Mouse (Mus musculus) midbrain, embryonic 12.5 days (tissue): ENCODE results near the gene Slc16a11. TPM values are rescaled to one million over a fixed set of nuclear protein-coding genes. Genes with fewer than 3 reads are reported as not detected.

Experiments used
- ATAC-seq: fragments of 200-750 bp; cut with Nextera tagmentation; 2 replicates; pipeline ENCODE4 v1.8.0; 2017; ENCODE audit warnings: low read depth, moderate TSS enrichment, moderate library complexity; ENCODE audit not compliant: low FRiP score
- H3K27ac ChIP-seq: fragments of 300-500 bp; sonication (generic); replicated peaks from 2 replicates; pipeline ENCODE4 v1.5.1; 2016; ENCODE audit warnings: mild to moderate bottlenecking
- H3K27me3 ChIP-seq: fragments of 300-500 bp; sonication (generic); 2 replicates; pipeline ENCODE4 v1.6.1; 2016; ENCODE audit warnings: mild to moderate bottlenecking
- H3K36me3 ChIP-seq: fragments of 300-500 bp; sonication (generic); 2 replicates; pipeline ENCODE4 v1.6.1; 2016
- H3K4me1 ChIP-seq: fragments of 300-500 bp; sonication (generic); 2 replicates; pipeline ENCODE4 v1.6.1; 2016
- H3K4me2 ChIP-seq: fragments of 300-500 bp; sonication (generic); replicated peaks from 2 replicates; pipeline ENCODE4 v1.6.1; 2016; ENCODE audit warnings: mild to moderate bottlenecking, moderate library complexity
- H3K4me3 ChIP-seq: fragments of 300-500 bp; sonication (generic); 2 replicates; pipeline ENCODE4 v1.5.1; 2016; ENCODE audit warnings: mild to moderate bottlenecking
- H3K9ac ChIP-seq: fragments of 300-500 bp; sonication (generic); replicated peaks from 2 replicates; pipeline ENCODE4 v1.6.1; 2016; ENCODE audit warnings: mild to moderate bottlenecking, moderate library complexity
- H3K9me3 ChIP-seq: fragments of 300-500 bp; sonication (generic); 2 replicates; pipeline ENCODE4 v1.6.1; 2016; ENCODE audit warnings: mild to moderate bottlenecking
- WGBS: fragments of 180-500 bp; shearing (Covaris S2); methylation state at CpG from one replicate; pipeline ENCODE4 v1.1.7; 2016; 5-methylcytosine and 5-hydroxymethylcytosine counted together
- polyA plus RNA-seq: library from polyadenylated mRNA; unstranded; fragments of >200 nt; fragmentation: Nextera tagmentation; extraction: Ambion mirVana; gene quantifications from 2 replicates; pipeline ENCODE4 v1.2.1, GENCODE M21; 2016

Gene Slc16a11
- polyA plus RNA-seq, 1 experiment from 2014 or later, result 1.9 TPM

DNA sequence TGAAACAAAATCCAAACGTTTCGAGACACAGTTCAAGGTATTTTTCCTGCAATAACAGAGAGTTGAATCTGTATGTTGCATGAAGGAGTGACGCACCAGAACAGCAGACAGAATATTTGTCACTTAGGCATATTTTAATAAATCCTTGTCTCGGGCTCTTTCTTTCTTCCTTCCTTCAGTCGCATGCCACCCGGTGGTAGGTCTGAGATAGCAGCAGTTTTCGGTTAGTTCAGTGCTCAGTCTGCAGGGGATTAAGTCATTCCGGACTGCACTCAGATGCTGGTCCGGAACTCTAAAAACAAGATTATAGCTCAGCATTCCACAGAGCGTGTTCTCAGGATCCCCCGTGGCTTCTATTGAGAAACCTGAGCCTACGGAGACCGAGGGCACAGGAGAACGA, 33.2 kb upstream of the Slc16a11 start:
- no peak overlapping the region for H3K9ac ChIP-seq
- no peaks in the 10 kb centered on the region for H3K36me3 ChIP-seq
- WGBS, result 27% methylated on average over 14 of the region's 14 CpGs
- H3K27me3 ChIP-seq, result no peaks in the 10 kb centered on the region
- H3K4me1 ChIP-seq, result no peaks in the 10 kb centered on the region; the same call in 1 of the 2 replicates
- no peak for ATAC-seq
- H3K27ac ChIP-seq, result no peak overlapping the region
- H3K9me3 ChIP-seq, result no peaks in the 10 kb centered on the region
- H3K4me3 ChIP-seq, result no peak overlapping the region
- no peak overlapping the region for H3K4me2 ChIP-seq

DNA sequence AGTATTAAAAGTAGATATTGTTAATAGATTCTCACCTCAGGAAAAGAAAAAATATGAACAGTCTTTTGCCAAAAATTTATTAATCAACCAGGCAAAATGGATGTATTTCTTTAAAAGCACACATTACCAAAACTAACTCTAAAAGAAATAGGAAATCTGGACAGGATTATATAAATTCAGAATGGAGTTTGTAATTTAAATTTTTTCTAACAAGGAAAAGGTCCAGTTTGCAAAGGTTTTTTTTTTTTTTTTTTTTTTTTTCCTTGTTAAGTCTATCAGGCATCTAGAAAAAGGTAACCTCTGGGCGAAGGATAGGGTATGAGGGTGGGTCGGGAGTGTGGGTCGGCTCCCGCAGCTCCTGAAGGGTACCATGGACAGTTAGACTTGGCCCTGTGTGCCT, 32.1 kb upstream of the Slc16a11 start:
- ATAC-seq, result no peak
- Histone ChIP-seq H3K9me3 (no peaks in the 10 kb centered on the region), H3K36me3 (no peaks in the 10 kb centered on the region), H3K27me3 (no peaks in the 10 kb centered on the region), H3K4me1 (no peaks in the 10 kb centered on the region; the same call in 1 of the 2 replicates), H3K9ac (no peak overlapping the region), H3K4me3 (no peak overlapping the region), H3K4me2 (no peak overlapping the region), H3K27ac (no peak overlapping the region)
- WGBS, result 91% methylated on average over 4 of the region's 4 CpGs

DNA sequence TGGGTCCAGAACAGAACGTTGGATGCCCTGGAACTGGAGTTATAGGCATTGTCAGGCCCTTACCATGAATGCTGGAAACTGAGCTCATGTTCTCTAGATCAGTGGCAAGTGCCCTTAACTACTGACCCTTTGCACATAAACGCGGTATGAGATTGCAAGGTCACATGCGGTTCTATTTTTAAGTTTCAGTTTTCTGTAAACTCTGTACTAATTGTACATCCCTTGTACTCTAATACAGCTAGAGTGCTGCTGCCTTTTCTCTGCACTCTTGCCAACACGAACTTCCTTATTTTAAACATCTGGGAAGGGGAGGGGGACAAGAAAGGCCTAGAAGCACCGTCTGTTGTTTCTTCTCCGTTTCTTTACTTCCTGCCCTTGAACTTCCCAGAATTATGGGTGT, 27.4 kb upstream of the Slc16a11 start:
- Histone ChIP-seq H3K4me2 (no peak overlapping the region), H3K27ac (no peak overlapping the region), H3K9ac (no peak overlapping the region), H3K27me3 (no peaks in the 10 kb centered on the region), H3K9me3 (no peaks in the 10 kb centered on the region), H3K4me1 (no peaks in the 10 kb centered on the region), H3K4me3 (no peak overlapping the region), H3K36me3 (no peaks in the 10 kb centered on the region)
- no peak for ATAC-seq
- WGBS, result 83% methylated on average over 7 of the region's 7 CpGs

DNA sequence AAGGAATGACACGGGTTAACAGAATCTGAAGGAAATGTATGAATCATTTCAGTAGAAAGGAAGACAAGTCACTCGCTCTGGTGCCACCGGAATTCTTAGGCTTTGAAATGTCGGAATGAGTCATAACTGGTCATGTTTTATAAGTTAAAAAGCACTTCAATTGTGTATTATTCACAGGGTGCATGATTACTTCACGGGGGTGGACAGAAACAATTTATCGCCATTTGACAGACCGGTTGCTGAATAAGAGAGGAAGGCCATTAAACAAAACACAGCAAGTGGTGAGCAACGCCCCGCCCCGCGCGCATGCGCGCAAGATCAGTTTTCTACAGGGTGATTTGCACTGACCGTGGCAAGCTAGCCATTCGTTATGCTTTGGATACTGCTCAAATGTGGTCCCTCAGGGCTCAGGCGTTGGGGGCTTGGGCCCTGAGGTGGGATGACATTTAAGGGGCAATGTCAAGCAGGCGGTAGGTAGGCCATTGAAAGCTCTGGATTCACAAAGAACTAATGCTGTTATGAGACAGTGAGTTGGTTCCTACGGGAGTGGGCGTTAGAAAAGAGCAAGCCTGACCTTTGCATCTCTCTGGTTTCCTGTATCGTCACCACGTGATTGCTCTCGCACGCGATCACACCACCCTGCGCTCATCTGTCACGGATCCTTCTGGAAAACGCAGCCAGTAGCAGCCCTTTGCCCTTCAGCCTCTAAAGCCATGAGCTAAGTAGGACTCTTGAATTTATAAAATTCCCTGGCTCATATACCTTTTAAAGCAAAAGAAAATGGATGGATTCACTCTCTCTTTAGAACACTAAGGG, 23.0 kb upstream of the Slc16a11 start:
- no peaks in the 10 kb centered on the region for H3K27me3 ChIP-seq
- H3K4me3 ChIP-seq, result no peak overlapping the region
- 91% methylated on average over 28 of the region's 28 CpGs for WGBS
- no peak overlapping the region for H3K4me2 ChIP-seq
- H3K36me3 ChIP-seq, result no peaks in the 10 kb centered on the region
- H3K9me3 ChIP-seq, result no peaks in the 10 kb centered on the region
- no peak overlapping the region for H3K27ac ChIP-seq
- H3K4me1 ChIP-seq, result no peaks in the 10 kb centered on the region
- H3K9ac ChIP-seq, result no peak overlapping the region
- no peak for ATAC-seq

DNA sequence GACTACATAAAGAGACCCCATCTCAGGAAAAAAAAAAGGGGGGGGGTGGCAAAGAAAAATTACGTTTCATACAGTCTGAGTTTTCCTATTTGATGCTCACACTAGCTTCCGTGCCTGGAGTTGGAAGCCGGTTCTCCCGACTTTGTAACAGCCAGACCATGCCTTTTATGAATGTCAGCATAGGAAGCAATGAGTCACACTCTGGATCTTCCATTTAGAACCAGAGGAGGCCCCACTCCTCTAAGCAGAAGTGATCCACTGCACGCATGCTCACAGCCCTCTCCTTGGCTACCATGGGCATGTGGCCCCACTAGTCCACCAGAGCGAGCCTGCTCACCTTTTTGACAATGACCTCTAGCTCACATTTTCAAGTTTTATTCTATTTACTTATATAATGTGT, 21.4 kb upstream of the Slc16a11 start:
- H3K4me3 ChIP-seq, result no peak overlapping the region
- 83% methylated on average over 6 of the region's 6 CpGs for WGBS
- H3K4me1 ChIP-seq, result no peaks in the 10 kb centered on the region
- H3K9me3 ChIP-seq, result no peaks in the 10 kb centered on the region
- H3K9ac ChIP-seq, result no peak overlapping the region
- no peak for ATAC-seq
- no peak overlapping the region for H3K27ac ChIP-seq
- H3K27me3 ChIP-seq, result no peaks in the 10 kb centered on the region
- no peak overlapping the region for H3K4me2 ChIP-seq
- no peaks in the 10 kb centered on the region for H3K36me3 ChIP-seq

DNA sequence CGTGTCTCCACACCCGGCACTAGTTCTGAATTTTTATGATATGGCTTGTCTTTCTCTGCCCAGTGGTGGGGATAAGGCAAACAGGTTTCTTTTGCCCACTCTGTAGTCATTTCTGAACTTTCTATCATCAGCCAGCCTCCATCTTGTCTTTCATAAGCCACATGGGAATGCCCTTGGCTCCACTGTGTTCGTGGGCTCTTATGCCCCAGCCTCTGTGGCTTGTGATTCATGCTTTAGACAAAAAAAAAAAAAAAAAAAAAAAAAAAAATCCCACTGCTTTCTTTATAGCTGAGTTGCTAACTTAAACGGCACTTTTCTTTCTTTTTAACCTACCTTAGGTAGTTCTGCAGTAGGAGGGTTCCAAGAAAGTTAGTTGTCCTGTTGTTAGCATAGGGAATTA, 20.4 kb upstream of the Slc16a11 start:
- ATAC-seq, result no peak
- H3K4me1 ChIP-seq, result no peaks in the 10 kb centered on the region
- H3K9ac ChIP-seq, result no peak overlapping the region
- no peak overlapping the region for H3K27ac ChIP-seq
- no peaks in the 10 kb centered on the region for H3K36me3 ChIP-seq
- H3K9me3 ChIP-seq, result no peaks in the 10 kb centered on the region
- H3K27me3 ChIP-seq, result no peaks in the 10 kb centered on the region
- 78% methylated on average over 4 of the region's 4 CpGs for WGBS
- no peak overlapping the region for H3K4me2 ChIP-seq
- no peak overlapping the region for H3K4me3 ChIP-seq

DNA sequence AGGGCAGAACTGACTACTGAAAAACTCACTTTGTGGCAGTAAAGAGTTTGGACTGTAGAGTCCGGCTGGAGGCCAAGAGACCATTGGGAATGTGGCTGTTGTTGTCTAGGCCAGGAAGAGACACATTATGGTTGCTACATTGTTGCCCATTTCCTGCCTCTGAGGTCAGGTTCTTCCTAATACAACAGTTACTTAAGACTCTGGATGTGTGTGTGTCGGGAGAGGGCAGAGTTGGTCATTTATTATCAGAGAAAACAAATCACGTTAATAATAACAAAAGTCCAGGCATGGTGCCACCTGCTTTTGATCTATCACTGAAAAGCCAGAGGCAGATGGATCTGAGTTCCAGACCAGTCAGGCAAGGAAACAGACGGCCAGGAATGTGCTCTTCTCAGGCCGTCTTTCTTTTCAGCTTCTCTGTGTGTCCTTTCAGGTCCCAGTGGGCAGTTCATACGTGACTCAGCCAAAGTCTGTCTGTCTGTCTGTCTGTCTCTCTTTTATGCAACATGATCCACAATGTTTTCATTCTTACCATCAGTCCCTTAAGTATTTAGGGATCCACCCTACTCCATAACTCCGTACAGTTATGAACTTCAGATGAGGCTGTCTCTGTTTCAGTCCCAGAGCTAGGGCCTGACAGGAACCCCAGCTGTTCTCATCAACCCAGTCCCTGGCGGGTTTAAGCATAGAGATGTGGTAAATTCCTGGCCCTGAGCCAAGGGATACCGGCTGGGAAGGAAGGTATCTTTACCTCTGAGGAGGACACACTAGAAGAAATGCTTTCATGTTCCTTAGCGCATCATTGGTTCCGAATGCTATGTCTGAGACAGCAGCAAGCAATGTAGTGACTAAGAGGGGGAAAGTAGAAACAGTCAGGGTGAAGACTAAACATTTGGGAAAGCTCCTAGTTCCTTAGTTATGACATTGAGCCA, 18.9 kb upstream of the Slc16a11 start:
- Histone ChIP-seq H3K36me3 (no peaks in the 10 kb centered on the region), H3K27me3 (no peaks in the 10 kb centered on the region), H3K4me3 (no peak overlapping the region), H3K9ac (no peak overlapping the region), H3K9me3 (no peaks in the 10 kb centered on the region), H3K27ac (no peak overlapping the region), H3K4me1 (no peaks in the 10 kb centered on the region), H3K4me2 (no peak overlapping the region)
- ATAC-seq, result no peak
- WGBS, result 67% methylated on average over 11 of the region's 11 CpGs

DNA sequence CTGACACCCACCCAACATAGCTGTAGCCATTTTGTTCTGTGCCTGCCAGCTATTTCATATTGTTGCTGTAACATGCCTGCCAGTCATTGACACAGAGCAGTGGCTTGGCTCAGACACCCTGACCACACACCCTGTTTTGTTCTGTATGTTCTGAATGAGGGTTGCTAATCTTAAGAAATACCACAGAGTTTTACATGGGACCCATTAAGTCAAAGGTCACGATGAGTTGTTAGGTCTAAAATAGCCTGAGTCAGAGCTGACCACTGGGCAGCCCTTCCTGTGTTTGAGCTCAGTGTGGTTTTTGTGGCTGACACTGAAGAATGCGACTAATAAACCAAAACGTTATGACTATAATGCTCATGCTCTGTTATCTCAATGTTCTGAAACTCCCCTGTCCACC, 14.2 kb upstream of the Slc16a11 start:
- no peak for ATAC-seq
- H3K4me2 ChIP-seq, result no peak overlapping the region
- no peaks in the 10 kb centered on the region for H3K9me3 ChIP-seq
- no peak overlapping the region for H3K9ac ChIP-seq
- no peaks in the 10 kb centered on the region for H3K4me1 ChIP-seq
- WGBS, result 91% methylated on average over 3 of the region's 3 CpGs
- H3K4me3 ChIP-seq, result no peak overlapping the region
- H3K27ac ChIP-seq, result no peak overlapping the region
- H3K27me3 ChIP-seq, result no peaks in the 10 kb centered on the region
- H3K36me3 ChIP-seq, result no peaks in the 10 kb centered on the region

DNA sequence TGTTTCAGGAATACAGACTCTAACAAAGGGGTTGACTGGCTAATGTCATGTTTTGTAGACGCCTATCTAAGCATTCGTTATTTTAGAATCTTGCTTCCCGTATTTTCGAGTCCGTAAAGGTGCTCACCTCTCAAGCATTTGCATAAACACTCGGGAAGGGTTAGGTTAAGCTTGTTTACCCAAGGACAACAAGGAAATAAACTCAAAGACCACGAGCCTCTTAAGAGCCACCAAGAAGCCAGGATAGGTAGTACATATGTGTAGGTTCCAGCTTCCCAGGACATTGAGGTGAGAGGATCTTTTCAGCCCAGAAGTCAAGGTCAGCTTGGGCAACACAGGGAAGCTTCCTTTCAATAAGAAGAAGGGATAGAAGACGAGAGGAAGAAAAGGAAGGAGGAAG, 13.4 kb upstream of the Slc16a11 start:
- no peak for ATAC-seq
- Histone ChIP-seq H3K4me3 (no peak overlapping the region), H3K27ac (no peak overlapping the region), H3K9ac (no peak overlapping the region), H3K36me3 (no peaks in the 10 kb centered on the region), H3K9me3 (no peaks in the 10 kb centered on the region), H3K27me3 (no peaks in the 10 kb centered on the region), H3K4me1 (no peaks in the 10 kb centered on the region), H3K4me2 (no peak overlapping the region)
- WGBS, result 85% methylated on average over 8 of the region's 8 CpGs

DNA sequence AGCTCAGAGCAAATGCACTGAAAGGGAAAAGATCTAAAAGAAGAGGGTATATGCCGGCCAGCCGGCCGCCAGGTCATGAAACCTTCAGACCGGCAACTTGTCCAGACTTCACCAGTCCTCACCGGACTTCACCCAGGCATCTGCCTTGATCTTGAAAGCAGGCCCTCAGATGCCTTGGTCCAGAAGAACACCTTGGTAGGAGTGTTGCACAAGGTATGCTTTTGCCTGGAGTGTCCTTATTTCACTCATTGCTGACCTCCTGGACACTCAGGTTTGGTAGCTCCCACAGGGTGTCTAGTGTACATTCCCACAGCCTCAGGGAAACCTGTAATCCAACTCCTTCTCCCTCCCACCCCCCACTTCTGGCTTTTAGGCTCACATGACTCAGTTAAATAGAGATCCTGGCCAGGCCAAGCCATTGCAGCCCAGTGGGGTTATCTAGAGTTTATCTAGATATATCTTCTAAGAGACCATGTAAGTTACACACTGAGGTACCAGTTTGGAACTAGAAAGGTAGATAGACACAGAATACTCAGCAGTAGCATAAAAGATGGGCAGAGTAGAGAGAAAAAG, 12.4 kb upstream of the Slc16a11 start:
- Histone ChIP-seq H3K36me3 (no peaks in the 10 kb centered on the region), H3K9ac (no peak overlapping the region), H3K4me3 (no peak overlapping the region), H3K9me3 (no peaks in the 10 kb centered on the region), H3K27me3 (no peaks in the 10 kb centered on the region), H3K4me2 (no peak overlapping the region), H3K4me1 (no peaks in the 10 kb centered on the region), H3K27ac (no peak overlapping the region)
- WGBS, result 88% methylated on average over 5 of the region's 5 CpGs
- ATAC-seq, result no peak

DNA sequence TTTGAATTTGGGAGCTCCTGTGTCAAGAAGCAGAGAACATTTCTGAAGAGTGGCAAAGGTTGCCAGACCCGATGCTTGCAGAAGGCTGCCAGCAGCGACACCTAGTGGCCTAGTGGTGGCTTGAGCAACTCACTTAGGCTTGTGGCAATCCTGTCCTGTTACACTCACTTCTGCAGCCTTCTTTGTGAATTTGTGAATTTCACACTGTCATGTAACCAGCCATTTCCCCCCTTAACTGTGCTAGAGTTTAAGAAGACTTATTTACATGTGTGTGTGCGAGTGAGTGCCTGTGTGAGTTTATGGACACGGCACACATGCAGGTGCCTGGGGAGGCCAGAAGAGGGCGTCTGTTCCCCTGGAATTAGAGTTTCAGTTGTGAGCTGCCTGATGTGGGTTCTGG, 10.9 kb upstream of the Slc16a11 start:
- H3K9me3 ChIP-seq, result no peaks in the 10 kb centered on the region
- no peak overlapping the region for H3K4me3 ChIP-seq
- H3K4me1 ChIP-seq, result no peaks in the 10 kb centered on the region
- 36% methylated on average over 5 of the region's 5 CpGs for WGBS
- H3K27ac ChIP-seq, result no peak overlapping the region
- ATAC-seq, result no peak
- H3K4me2 ChIP-seq, result no peak overlapping the region
- 0 out of 2 replicates have a peak, but pooled peaks cover 5% of the 10 kb centered on the region for H3K27me3 ChIP-seq
- no peak overlapping the region for H3K9ac ChIP-seq
- no peaks in the 10 kb centered on the region for H3K36me3 ChIP-seq

DNA sequence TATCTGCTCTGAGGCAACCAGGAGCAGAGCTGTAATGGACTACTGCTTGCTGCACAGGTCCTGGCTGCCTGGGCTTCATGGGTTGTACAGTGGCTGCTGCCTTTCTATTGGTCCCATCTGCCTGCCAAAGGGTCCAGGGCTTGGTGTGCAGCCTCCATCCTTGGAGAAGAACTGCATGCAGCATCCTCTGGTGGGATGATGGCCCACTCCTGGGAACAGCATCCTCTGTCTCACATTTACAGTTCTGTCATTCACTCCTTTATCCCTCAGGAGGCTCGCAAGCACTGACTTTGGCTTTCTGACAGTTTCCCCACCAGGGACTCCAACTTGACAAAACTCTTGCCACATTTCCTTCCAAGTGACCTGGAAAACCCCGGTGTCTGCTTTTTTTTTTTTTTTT, 5.8 kb upstream of the Slc16a11 start:
- no peak overlapping the region for H3K4me2 ChIP-seq
- WGBS, result 83% methylated on average over 2 of the region's 2 CpGs
- no peak overlapping the region for H3K9ac ChIP-seq
- peaks cover 13% of the 10 kb centered on the region for H3K27me3 ChIP-seq
- ATAC-seq, result no peak
- H3K27ac ChIP-seq, result no peak overlapping the region
- H3K36me3 ChIP-seq, result no peaks in the 10 kb centered on the region
- no peak overlapping the region for H3K4me3 ChIP-seq
- no peaks in the 10 kb centered on the region for H3K9me3 ChIP-seq
- no peaks in the 10 kb centered on the region for H3K4me1 ChIP-seq
